Mouse (Mus musculus): ENCODE data around the gene Btbd19. TPM values are rescaled to one million over a fixed set of nuclear protein-coding genes. Genes with fewer than 3 reads are reported as not detected.

Btbd19 gene
- polyA plus RNA-seq, 1 experiment from 2014 or later = 6.6 TPM

- ATAC-seq (replicated peaks; ENCODE audit: low FRiP score, low TSS enrichment, low read depth) = no peak
- Histone ChIP-seq H3K4me3 (ENCODE audit: low read depth, low read length) (peak overlapping the region; percentile 82; the same call in 1 of the 2 replicates), H3K27me3 (replicated peaks; ENCODE audit: control insufficient read depth, insufficient read depth, low read length) (peaks cover 20% of the 10 kb centered on the region), H3K27ac (ENCODE audit: low read depth) (no peak overlapping the region), H3K9ac (ENCODE audit: low read length) (no peak overlapping the region), H3K36me3 (ENCODE audit: control insufficient read depth, insufficient read depth, low read length) (0 out of 2 replicates have a peak, but pooled peaks cover 4% of the 10 kb centered on the region), H3K9me3 (ENCODE audit: control insufficient read depth, low read length) (no peaks in the 10 kb centered on the region), H3K4me1 (replicated peaks; ENCODE audit: control insufficient read depth, insufficient read depth, low read length) (0 out of 2 replicates have a peak, but pooled peaks cover 10% of the 10 kb centered on the region), H3K4me2 (ENCODE audit: low read length) (peak overlapping the region; percentile 98)
- WGBS = 40% methylated on average over 7 of the region's 7 CpGs
- no peak for DNase-seq (ENCODE audit: low spot score)
These were observed 6.6 kb upstream of the Btbd19 start for GRCm38 (mm10) chr4:117131890-117132793.

- no peaks in the 10 kb centered on the region for H3K9me3 ChIP-seq (ENCODE audit: control insufficient read depth, low read length)
- H3K4me2 ChIP-seq (ENCODE audit: low read length) = no peak overlapping the region
- H3K9ac ChIP-seq (ENCODE audit: low read length) = no peak overlapping the region
- peaks cover 15% of the 10 kb centered on the region; the same call in 1 of the 2 replicates for H3K4me1 ChIP-seq (replicated peaks; ENCODE audit: control insufficient read depth, insufficient read depth, low read length)
- no peak overlapping the region for H3K27ac ChIP-seq (ENCODE audit: low read depth)
- DNase-seq (ENCODE audit: low spot score) (no peak), ATAC-seq (replicated peaks; ENCODE audit: low FRiP score, low TSS enrichment, low read depth) (no peak)
- H3K4me3 ChIP-seq (ENCODE audit: low read depth, low read length) = no peak overlapping the region
- H3K27me3 ChIP-seq (replicated peaks; ENCODE audit: control insufficient read depth, insufficient read depth, low read length) = peaks cover 20% of the 10 kb centered on the region
- H3K36me3 ChIP-seq (ENCODE audit: control insufficient read depth, insufficient read depth, low read length) = 0 out of 2 replicates have a peak, but pooled peaks cover 4% of the 10 kb centered on the region
- 77% methylated on average over 6 of the region's 6 CpGs for WGBS
These were observed 5.7 kb upstream of the Btbd19 start for GRCm38 (mm10) chr4:117131198-117131597.

GRCm38 (mm10) chr4:117130790-117131189 is 5.3 kb upstream of the Btbd19 start:
- WGBS = 83% methylated on average over 6 of the region's 6 CpGs
- no peak overlapping the region for H3K9ac ChIP-seq (ENCODE audit: low read length)

GRCm38 (mm10) chr4:117127991-117128686 is 2.6 kb upstream of the Btbd19 start:
- H3K4me2 ChIP-seq (ENCODE audit: low read length) = no peak overlapping the region
- peaks cover 18% of the 10 kb centered on the region for H3K27me3 ChIP-seq (replicated peaks; ENCODE audit: control insufficient read depth, insufficient read depth, low read length)
- WGBS = 89% methylated on average over 33 of the region's 33 CpGs
- no peak overlapping the region for H3K9ac ChIP-seq (ENCODE audit: low read length)
- DNase-seq (ENCODE audit: low spot score) (no peak), ATAC-seq (replicated peaks; ENCODE audit: low FRiP score, low TSS enrichment, low read depth) (no peak)
- H3K36me3 ChIP-seq (ENCODE audit: control insufficient read depth, insufficient read depth, low read length) = 0 out of 2 replicates have a peak, but pooled peaks cover 4% of the 10 kb centered on the region
- no peak overlapping the region for H3K4me3 ChIP-seq (ENCODE audit: low read depth, low read length)
- H3K9me3 ChIP-seq (ENCODE audit: control insufficient read depth, low read length) = no peaks in the 10 kb centered on the region
- H3K27ac ChIP-seq (ENCODE audit: low read depth) = no peak overlapping the region
- H3K4me1 ChIP-seq (replicated peaks; ENCODE audit: control insufficient read depth, insufficient read depth, low read length) = peaks cover 32% of the 10 kb centered on the region

More at GRCm38 (mm10) chr4:117130790-117131189, 5.3 kb upstream of the Btbd19 start:
- H3K4me3 ChIP-seq (ENCODE audit: low read depth, low read length) = no peak overlapping the region
- no peaks in the 10 kb centered on the region for H3K9me3 ChIP-seq (ENCODE audit: control insufficient read depth, low read length)
- no peak for ATAC-seq (replicated peaks; ENCODE audit: low FRiP score, low TSS enrichment, low read depth)
- H3K36me3 ChIP-seq (ENCODE audit: control insufficient read depth, insufficient read depth, low read length) = 0 out of 2 replicates have a peak, but pooled peaks cover 4% of the 10 kb centered on the region
- DNase-seq (ENCODE audit: low spot score) = no peak
- peaks cover 20% of the 10 kb centered on the region for H3K27me3 ChIP-seq (replicated peaks; ENCODE audit: control insufficient read depth, insufficient read depth, low read length)
- H3K4me1 ChIP-seq (replicated peaks; ENCODE audit: control insufficient read depth, insufficient read depth, low read length) = peaks cover 19% of the 10 kb centered on the region
- no peak overlapping the region for H3K27ac ChIP-seq (ENCODE audit: low read depth)
- H3K4me2 ChIP-seq (ENCODE audit: low read length) = no peak overlapping the region

GRCm38 (mm10) chr4:117126675-117127290 is 1.3 kb upstream of the Btbd19 start, which contains the start of gene Tctex1d4:
TSS of gene Tctex1d4 (plus strand) at chr4:117126794.
- peak within 1 kb of the TSS; percentile 78 for H3K27ac ChIP-seq (ENCODE audit: low read depth)
- peak within 1 kb of the TSS; percentile 20; the same call in 1 of the 2 replicates for H3K9ac ChIP-seq (ENCODE audit: low read length)
- peaks cover 25% of the 10 kb centered on the region for H3K4me1 ChIP-seq (replicated peaks; ENCODE audit: control insufficient read depth, insufficient read depth, low read length)
- no peaks in the 10 kb centered on the region for H3K9me3 ChIP-seq (ENCODE audit: control insufficient read depth, low read length)
- H3K27me3 ChIP-seq (replicated peaks; ENCODE audit: control insufficient read depth, insufficient read depth, low read length) = peaks cover 4% of the 10 kb centered on the region
- ATAC-seq (replicated peaks; ENCODE audit: low FRiP score, low TSS enrichment, low read depth) (no peak), DNase-seq (ENCODE audit: low spot score) (no peak)
- 0 out of 2 replicates have a peak, but pooled peaks cover 4% of the 10 kb centered on the region for H3K36me3 ChIP-seq (ENCODE audit: control insufficient read depth, insufficient read depth, low read length)
- H3K4me2 ChIP-seq (ENCODE audit: low read length) = peak within 1 kb of the TSS; percentile 39; the same call in 1 of the 2 replicates
- no peak within 1 kb of the TSS for H3K4me3 ChIP-seq (ENCODE audit: low read depth, low read length)
- WGBS = 80% methylated on average over 9 of the region's 9 CpGs

- no peaks in the 10 kb centered on the region for H3K9me3 ChIP-seq (ENCODE audit: control insufficient read depth, low read length)
- H3K4me3 ChIP-seq (ENCODE audit: low read depth, low read length) = no peak overlapping the region
- WGBS = 45% methylated on average over 15 of the region's 15 CpGs
- H3K27me3 ChIP-seq (replicated peaks; ENCODE audit: control insufficient read depth, insufficient read depth, low read length) = no peaks in the 10 kb centered on the region
- ATAC-seq (replicated peaks; ENCODE audit: low FRiP score, low TSS enrichment, low read depth) (peak; percentile 61), DNase-seq (ENCODE audit: low spot score) (peak; percentile 65)
- H3K36me3 ChIP-seq (ENCODE audit: control insufficient read depth, insufficient read depth, low read length) = 0 out of 2 replicates have a peak, but pooled peaks cover 4% of the 10 kb centered on the region
- no peak overlapping the region for H3K9ac ChIP-seq (ENCODE audit: low read length)
- no peak overlapping the region; the same call in 1 of the 2 replicates for H3K4me2 ChIP-seq (ENCODE audit: low read length)
- peaks cover 29% of the 10 kb centered on the region for H3K4me1 ChIP-seq (replicated peaks; ENCODE audit: control insufficient read depth, insufficient read depth, low read length)
- peak overlapping the region; percentile 78 for H3K27ac ChIP-seq (ENCODE audit: low read depth)
These were observed 567 bp upstream of the Btbd19 start for GRCm38 (mm10) chr4:117125910-117126674.

GRCm38 (mm10) chr4:117124518-117125347 is 792 bp downstream of the Btbd19 start:
- H3K4me3 ChIP-seq (ENCODE audit: low read depth, low read length) = no peak overlapping the region; the same call in 1 of the 2 replicates
- DNase-seq (ENCODE audit: low spot score) = no peak
- H3K36me3 ChIP-seq (ENCODE audit: control insufficient read depth, insufficient read depth, low read length) = 0 out of 2 replicates have a peak, but pooled peaks cover 4% of the 10 kb centered on the region
- peak overlapping the region; percentile 39 for H3K4me2 ChIP-seq (ENCODE audit: low read length)
- peak overlapping the region; percentile 31; the same call in 1 of the 2 replicates for H3K9ac ChIP-seq (ENCODE audit: low read length)
- no peaks in the 10 kb centered on the region for H3K9me3 ChIP-seq (ENCODE audit: control insufficient read depth, low read length)
- ATAC-seq (replicated peaks; ENCODE audit: low FRiP score, low TSS enrichment, low read depth) = no peak
- 60% methylated on average over 14 of the region's 14 CpGs for WGBS
- peaks cover 34% of the 10 kb centered on the region for H3K4me1 ChIP-seq (replicated peaks; ENCODE audit: control insufficient read depth, insufficient read depth, low read length)
- no peaks in the 10 kb centered on the region for H3K27me3 ChIP-seq (replicated peaks; ENCODE audit: control insufficient read depth, insufficient read depth, low read length)
- H3K27ac ChIP-seq (ENCODE audit: low read depth) = peak overlapping the region; percentile 78
